Mouse (Mus musculus): Measurements from ENCODE around the gene Gtdc1.

GRCm38 (mm10) chr2:44700276-44700675 is 227.2 kb downstream of the Gtdc1 start:
- no peak for TF ChIP-seq POLR2AphosphoS5 (IDR thresholded peaks at IDR 0.05; ENCODE audit: insufficient replicate concordance, low read depth, low read length)
- TF ChIP-seq CTCF (IDR thresholded peaks at IDR 0.05; ENCODE audit: low read depth, low read length), result no peak
- no peak for TF ChIP-seq GATA1 (IDR thresholded peaks at IDR 0.05; ENCODE audit: borderline replicate concordance, low read length)
- no peak for TF ChIP-seq TAL1 (conservative IDR thresholded peaks at IDR 0.05; ENCODE audit: low read depth, low read length)

Data from G1E (cell line).